Mouse (Mus musculus) limb, embryonic 11.5 days (tissue): ENCODE data around the gene Lamtor1. TPM values are rescaled to one million over a fixed set of nuclear protein-coding genes. Genes with fewer than 3 reads are reported as not detected.

Experiments
- ATAC-seq: fragments of 200-750 bp; cut with Nextera tagmentation; 2 replicates; pipeline ENCODE4 v1.8.0; 2017; ENCODE audit warnings: low read depth; ENCODE audit not compliant: insufficient number of reproducible peaks, low FRiP score, low TSS enrichment
- DNase-seq: peaks from one replicate; pipeline ENCODE4 v3.0.0-alpha.2; 2015; ENCODE audit warnings: low spot score
- H3K27ac ChIP-seq: fragments of 300-500 bp; sonication (generic); replicated peaks from 2 replicates; pipeline ENCODE4 v1.5.1; 2014; ENCODE audit warnings: low read depth, mild to moderate bottlenecking, low read length
- H3K27me3 ChIP-seq: fragments of 300-500 bp; sonication (generic); 2 replicates; pipeline ENCODE4 v1.6.1; 2014; ENCODE audit warnings: mild to moderate bottlenecking, low read length, mixed read lengths; ENCODE audit not compliant: control insufficient read depth, insufficient read depth
- H3K36me3 ChIP-seq: fragments of 300-500 bp; sonication (generic); 2 replicates; pipeline ENCODE4 v1.6.1; 2014; ENCODE audit warnings: mild to moderate bottlenecking, low read length, moderate library complexity, mixed read lengths; ENCODE audit not compliant: control insufficient read depth, insufficient read depth
- H3K4me1 ChIP-seq: fragments of 300-500 bp; sonication (generic); 2 replicates; pipeline ENCODE4 v1.6.1; 2014; ENCODE audit warnings: low read length, mixed read lengths; ENCODE audit not compliant: control insufficient read depth, insufficient read depth
- H3K4me2 ChIP-seq: fragments of 300-500 bp; sonication (generic); 2 replicates; pipeline ENCODE4 v1.6.1; 2014; ENCODE audit warnings: low read depth, mild to moderate bottlenecking, moderate library complexity; ENCODE audit not compliant: severe bottlenecking
- H3K4me3 ChIP-seq: fragments of 300-500 bp; sonication (generic); 2 replicates; pipeline ENCODE4 v1.5.1; 2014; ENCODE audit warnings: low read depth, low read length
- H3K9ac ChIP-seq: fragments of 300-500 bp; sonication (generic); 2 replicates; pipeline ENCODE4 v1.6.1; 2014; ENCODE audit warnings: mild to moderate bottlenecking, low read length
- H3K9me3 ChIP-seq: fragments of 300-500 bp; sonication (generic); 2 replicates; pipeline ENCODE4 v1.6.1; 2016; ENCODE audit warnings: low read length; ENCODE audit not compliant: control insufficient read depth
- WGBS: fragments of 180-500 bp; shearing (Covaris S2); extraction: QIAGEN DNeasy Blood & Tissue Kit; methylation state at CpG from one replicate; pipeline ENCODE4 v1.1.7; 2014; 5-methylcytosine and 5-hydroxymethylcytosine counted together
- polyA plus RNA-seq: library from polyadenylated mRNA; unstranded; fragments of >200 nt; fragmentation: Nextera tagmentation; extraction: Ambion mirVana; gene quantifications from 2 replicates; pipeline ENCODE4 v1.2.1, GENCODE M21; 2014

Lamtor1 gene
- polyA plus RNA-seq, 1 experiment from 2014 or later: 150 TPM

DNA sequence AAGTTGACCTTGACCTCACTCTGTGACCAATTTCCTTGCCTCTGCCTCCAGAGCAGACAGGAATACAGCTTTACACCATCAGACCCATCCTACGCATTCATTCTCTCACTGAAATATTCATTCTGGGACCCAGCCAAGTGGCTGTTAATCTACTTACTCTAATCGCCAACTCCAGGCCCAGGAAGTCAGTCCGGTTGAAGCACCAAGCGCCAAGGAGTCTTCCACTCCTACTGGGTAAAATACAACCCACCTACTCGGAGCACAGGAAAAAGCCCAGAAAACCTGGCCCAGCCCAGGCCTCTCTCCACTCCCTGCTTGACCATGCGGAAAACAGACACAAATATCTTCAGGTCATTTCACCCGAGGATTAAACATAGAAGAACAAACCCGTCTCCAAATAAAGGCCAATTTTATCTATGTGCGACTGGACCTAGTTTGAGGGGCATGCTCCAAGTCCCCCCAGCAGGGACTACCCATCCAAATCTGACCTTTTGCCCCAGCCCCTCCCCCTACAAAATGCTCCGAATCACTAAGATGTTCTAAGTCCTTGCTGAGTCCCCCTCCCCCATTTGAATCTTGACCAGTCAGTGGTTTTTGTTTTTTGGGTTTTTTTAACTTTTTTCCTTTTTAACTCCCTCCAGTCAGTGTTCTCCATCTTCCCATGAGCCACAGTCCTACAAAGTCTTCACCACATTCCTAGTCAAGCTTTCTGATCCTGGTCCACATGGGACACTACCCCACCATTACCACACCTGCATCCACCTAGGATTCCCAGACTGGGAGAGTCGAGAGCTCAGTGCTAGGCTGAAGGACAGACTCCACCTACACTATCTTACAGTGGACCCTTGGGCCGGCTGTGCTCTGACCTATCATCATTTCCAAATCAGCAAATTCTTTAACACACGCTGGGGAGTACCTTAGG, 37.2 kb upstream of the Lamtor1 start:
- H3K27me3 ChIP-seq: no peaks in the 10 kb centered on the region
- no peaks in the 10 kb centered on the region for H3K36me3 ChIP-seq
- H3K9ac ChIP-seq: no peak overlapping the region
- no peak for DNase-seq
- H3K4me2 ChIP-seq: no peak overlapping the region
- H3K4me3 ChIP-seq: no peak overlapping the region
- no peaks in the 10 kb centered on the region for H3K4me1 ChIP-seq
- no peak overlapping the region for H3K27ac ChIP-seq
- ATAC-seq: peak; percentile 47; the same call in 1 of the 2 replicates
- WGBS: 83% methylated on average over 13 of the region's 13 CpGs
- H3K9me3 ChIP-seq: no peaks in the 10 kb centered on the region

DNA sequence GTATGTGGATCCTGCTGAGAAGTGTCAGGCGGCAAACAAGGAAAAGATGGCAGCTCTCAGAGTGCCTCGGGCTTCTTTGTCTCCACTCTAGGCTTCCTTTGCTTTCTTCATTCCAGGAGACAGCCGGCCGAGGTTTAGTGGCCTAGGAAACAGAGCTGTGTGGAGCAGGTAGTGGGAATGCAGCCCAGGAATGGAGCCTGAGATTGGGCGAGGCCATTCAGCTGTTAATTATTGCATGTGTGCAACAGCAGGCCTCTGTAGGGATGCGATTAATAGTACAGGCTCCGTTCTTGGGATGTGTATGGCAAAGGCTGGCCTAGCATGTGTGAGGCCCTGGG, 36.6 kb upstream of the Lamtor1 start:
- Histone ChIP-seq H3K9me3 (no peaks in the 10 kb centered on the region), H3K4me1 (no peaks in the 10 kb centered on the region), H3K27ac (no peak overlapping the region), H3K9ac (no peak overlapping the region), H3K27me3 (no peaks in the 10 kb centered on the region), H3K4me2 (no peak overlapping the region), H3K36me3 (no peaks in the 10 kb centered on the region), H3K4me3 (no peak overlapping the region)
- ATAC-seq (no peak), DNase-seq (no peak)
- WGBS: 76% methylated on average over 7 of the region's 7 CpGs

DNA sequence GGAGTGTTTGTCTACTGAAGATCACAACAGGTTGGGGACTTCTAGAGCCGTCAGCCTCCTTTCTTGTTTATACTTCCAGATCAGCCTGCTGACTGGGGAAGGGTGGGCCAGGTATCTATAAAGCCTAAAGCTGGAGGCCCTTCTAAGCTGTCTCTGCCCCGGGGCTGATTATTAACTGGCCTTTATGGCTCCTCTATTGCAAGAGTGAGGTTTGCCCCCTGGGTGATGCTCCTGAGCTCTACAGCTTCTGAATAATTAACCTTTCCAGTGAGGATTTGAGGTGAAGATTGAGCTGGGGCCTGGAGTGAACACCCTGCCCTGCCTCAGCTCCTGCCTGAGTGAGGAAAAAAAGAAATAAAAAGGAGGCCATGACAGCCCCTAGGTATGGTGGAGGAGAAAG, 35.1 kb upstream of the Lamtor1 start, which contains the start of gene Folr1:
Gene Folr1, minus strand, starts transcription at position 160 of the 400 bp plus-strand sequence.
- H3K9me3 ChIP-seq: no peaks in the 10 kb centered on the region
- no peaks in the 10 kb centered on the region for H3K36me3 ChIP-seq
- H3K27me3 ChIP-seq: no peaks in the 10 kb centered on the region
- DNase-seq (no peak), ATAC-seq (no peak)
- H3K4me3 ChIP-seq: no peak within 1 kb of the TSS
- 61% methylated on average over 2 of the region's 2 CpGs for WGBS
- no peak within 1 kb of the TSS for H3K9ac ChIP-seq
- no peaks in the 10 kb centered on the region for H3K4me1 ChIP-seq
- H3K27ac ChIP-seq: no peak within 1 kb of the TSS
- H3K4me2 ChIP-seq: no peak within 1 kb of the TSS

DNA sequence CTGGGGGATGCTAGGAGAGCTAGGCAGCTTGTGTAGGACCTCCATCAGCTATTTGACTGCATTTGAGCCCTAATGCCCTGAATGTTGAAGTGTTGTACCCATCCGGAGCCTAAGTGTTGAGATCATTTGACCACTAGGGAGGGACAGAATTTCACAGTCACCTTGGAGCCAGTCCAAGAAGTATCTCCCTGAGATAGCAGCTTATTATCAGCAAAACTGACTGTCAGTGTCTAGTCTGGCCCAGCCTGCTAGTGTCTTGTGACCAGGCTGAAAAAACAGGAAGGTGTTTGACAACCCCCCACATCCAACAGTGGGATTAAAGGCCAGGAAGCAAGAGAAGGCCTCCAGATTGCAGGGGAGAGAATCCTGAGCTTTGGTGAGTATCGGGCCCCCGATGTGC, 34.4 kb upstream of the Lamtor1 start:
- ATAC-seq (no peak), DNase-seq (no peak)
- H3K9me3 ChIP-seq: no peaks in the 10 kb centered on the region
- no peak overlapping the region for H3K9ac ChIP-seq
- no peaks in the 10 kb centered on the region for H3K27me3 ChIP-seq
- 88% methylated on average over 3 of the region's 3 CpGs for WGBS
- H3K4me3 ChIP-seq: no peak overlapping the region
- no peaks in the 10 kb centered on the region for H3K36me3 ChIP-seq
- no peak overlapping the region for H3K4me2 ChIP-seq
- no peak overlapping the region for H3K27ac ChIP-seq
- H3K4me1 ChIP-seq: no peaks in the 10 kb centered on the region

DNA sequence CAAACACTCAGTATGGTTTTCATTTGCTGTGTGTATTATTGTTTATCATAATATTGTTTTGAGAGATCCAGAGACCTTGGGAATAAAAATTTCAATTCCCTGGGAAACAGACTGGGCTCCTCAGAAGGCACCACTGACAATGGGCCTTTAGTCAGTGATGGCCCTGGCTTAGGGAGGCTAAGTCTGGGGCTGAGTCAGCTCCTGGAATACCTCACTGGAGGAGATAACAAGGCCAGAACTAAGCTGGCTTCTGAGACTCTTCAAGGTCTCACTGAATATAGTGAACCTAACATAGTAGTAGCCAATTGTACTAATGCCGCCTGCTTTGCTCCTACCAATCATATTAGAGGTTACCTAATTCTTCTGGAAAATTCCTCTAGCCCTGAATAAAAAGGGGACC, 29.7 kb upstream of the Lamtor1 start:
- WGBS: 94% methylated on average over 1 of the region's 1 CpGs
- Histone ChIP-seq H3K4me2 (no peak overlapping the region), H3K9me3 (no peaks in the 10 kb centered on the region), H3K4me1 (no peaks in the 10 kb centered on the region), H3K27ac (no peak overlapping the region), H3K36me3 (no peaks in the 10 kb centered on the region), H3K9ac (no peak overlapping the region), H3K27me3 (no peaks in the 10 kb centered on the region), H3K4me3 (no peak overlapping the region)
- ATAC-seq: no peak
- no peak for DNase-seq

DNA sequence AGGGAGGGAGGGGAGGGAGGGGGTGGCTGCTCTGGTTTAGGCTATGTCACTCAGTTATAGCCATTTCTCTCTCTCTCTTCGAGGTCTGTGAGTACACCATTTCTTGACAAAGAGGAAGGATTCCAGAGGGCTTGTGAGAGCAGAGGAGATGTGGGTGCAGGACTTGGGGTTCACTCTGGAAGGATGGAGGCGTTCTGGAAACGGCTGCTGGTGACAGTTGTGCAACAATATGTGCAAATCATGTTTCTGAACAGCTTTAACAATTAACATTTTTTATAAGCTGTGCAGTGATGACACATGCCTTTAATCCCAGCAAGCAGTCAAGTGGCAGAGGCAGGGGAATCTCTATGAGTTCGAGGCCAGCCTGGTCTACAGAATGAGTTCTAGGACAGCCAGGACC, 24.8 kb upstream of the Lamtor1 start:
- Histone ChIP-seq H3K4me3 (no peak overlapping the region), H3K4me1 (no peaks in the 10 kb centered on the region), H3K9me3 (no peaks in the 10 kb centered on the region), H3K27me3 (no peaks in the 10 kb centered on the region), H3K27ac (no peak overlapping the region), H3K4me2 (no peak overlapping the region), H3K9ac (no peak overlapping the region), H3K36me3 (no peaks in the 10 kb centered on the region)
- 76% methylated on average over 4 of the region's 4 CpGs for WGBS
- DNase-seq (no peak), ATAC-seq (no peak)

DNA sequence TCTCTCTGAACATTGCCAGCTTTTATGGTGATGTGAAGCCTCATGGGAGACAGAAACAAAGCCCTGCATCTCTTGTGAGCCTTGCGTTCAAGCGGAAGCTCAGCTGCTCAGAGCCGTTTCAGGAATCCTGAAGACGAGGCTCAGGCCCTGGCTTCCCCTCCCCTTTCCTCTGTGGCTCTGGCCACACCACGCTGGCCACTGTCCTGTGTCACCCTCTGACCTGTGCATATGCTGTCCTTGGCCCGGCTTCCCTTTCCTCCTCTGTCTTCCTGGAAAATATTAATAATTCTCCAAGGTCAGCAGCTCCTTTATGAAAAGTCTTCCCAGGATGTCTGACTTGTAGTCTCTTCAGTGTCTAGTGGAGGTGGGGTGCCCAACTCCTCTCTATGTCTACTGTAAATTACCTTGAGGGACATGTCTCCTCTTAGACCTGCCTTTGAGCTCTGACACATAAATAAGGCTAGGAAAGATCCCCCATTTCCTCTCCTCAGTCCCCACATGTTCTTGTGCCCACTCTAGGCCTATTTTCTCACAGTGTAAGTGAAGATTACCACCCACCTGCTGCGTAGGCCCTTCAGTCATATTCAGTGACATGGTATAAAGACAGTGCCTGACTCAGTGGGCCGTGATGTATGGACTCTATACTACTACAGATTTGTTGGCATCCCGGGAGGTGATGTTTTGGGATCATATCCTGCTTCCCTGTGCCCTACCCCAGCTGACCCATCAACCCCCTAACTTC, 23.1 kb upstream of the Lamtor1 start:
- Histone ChIP-seq H3K9me3 (no peaks in the 10 kb centered on the region), H3K27ac (no peak overlapping the region), H3K4me1 (no peaks in the 10 kb centered on the region), H3K4me3 (no peak overlapping the region), H3K4me2 (no peak overlapping the region), H3K9ac (no peak overlapping the region; the same call in 1 of the 2 replicates), H3K36me3 (no peaks in the 10 kb centered on the region), H3K27me3 (no peaks in the 10 kb centered on the region)
- ATAC-seq: no peak
- no peak for DNase-seq
- 74% methylated on average over 9 of the region's 9 CpGs for WGBS

- no peaks in the 10 kb centered on the region for H3K36me3 ChIP-seq
Observed at GRCm38 (mm10) chr7:101884160-101884559, 21.5 kb upstream of the Lamtor1 start.

More at GRCm38 (mm10) chr7:101884160-101884559, 21.5 kb upstream of the Lamtor1 start:
- Histone ChIP-seq H3K4me2 (no peak overlapping the region), H3K27me3 (no peaks in the 10 kb centered on the region), H3K4me3 (no peak overlapping the region), H3K4me1 (no peaks in the 10 kb centered on the region), H3K9me3 (no peaks in the 10 kb centered on the region), H3K9ac (no peak overlapping the region), H3K27ac (no peak overlapping the region)
- DNase-seq: no peak
- no peak for ATAC-seq
- 96% methylated on average over 4 of the region's 4 CpGs for WGBS
